Mouse (Mus musculus) limb, embryonic 10.5 days (tissue): ENCODE data around the gene Abl2. TPM values are rescaled to one million over a fixed set of nuclear protein-coding genes. Genes with fewer than 3 reads are reported as not detected.
A peak's percentile ranks its signal among the peaks of the same experiment; 100 is the strongest.
"Not testable (repeated sequence)": the region's sequence is repeated elsewhere in the genome, so short reads cannot be mapped to it uniquely, and the experiment has no call there.

Source experiments
- DNase-seq: peaks from one replicate; pipeline ENCODE4 v3.0.0-alpha.2; 2017; ENCODE audit warnings: low spot score
- H3K27ac ChIP-seq: fragments of 300-500 bp; sonication (generic); 2 replicates; pipeline ENCODE4 v1.5.1; 2016; ENCODE audit warnings: mild to moderate bottlenecking
- H3K27me3 ChIP-seq: fragments of 300-500 bp; sonication (generic); 2 replicates; pipeline ENCODE4 v1.6.1; 2016; ENCODE audit warnings: low read depth, mild to moderate bottlenecking; ENCODE audit not compliant: poor library complexity, severe bottlenecking
- H3K36me3 ChIP-seq: fragments of 300-500 bp; sonication (generic); 2 replicates; pipeline ENCODE4 v1.6.1; 2016; ENCODE audit warnings: mild to moderate bottlenecking, moderate library complexity
- H3K4me1 ChIP-seq: fragments of 300-500 bp; sonication (generic); 2 replicates; pipeline ENCODE4 v1.6.1; 2016
- H3K4me3 ChIP-seq: fragments of 300-500 bp; sonication (generic); 2 replicates; pipeline ENCODE4 v1.5.1; 2016; ENCODE audit warnings: mild to moderate bottlenecking, moderate library complexity
- H3K9me3 ChIP-seq: fragments of 300-500 bp; sonication (generic); replicated peaks from 2 replicates; pipeline ENCODE4 v1.6.1; 2016; ENCODE audit warnings: mild to moderate bottlenecking
- WGBS: fragments of 180-500 bp; shearing (Covaris S2); methylation state at CpG from one replicate; pipeline ENCODE4 v1.1.7; 2016; 5-methylcytosine and 5-hydroxymethylcytosine counted together
- polyA plus RNA-seq: library from polyadenylated mRNA; unstranded; fragments of >200 nt; fragmentation: Nextera tagmentation; extraction: Ambion mirVana; gene quantifications from 2 replicates; pipeline ENCODE4 v1.2.1, GENCODE M21; 2016

Gene Abl2
- polyA plus RNA-seq, 1 experiment from 2014 or later = 5.2 TPM

- DNase-seq = no peak
- Histone ChIP-seq H3K36me3 (peaks cover 13% of the 10 kb centered on the region), H3K27ac (no peak overlapping the region), H3K27me3 (no peaks in the 10 kb centered on the region), H3K9me3 (no peaks in the 10 kb centered on the region), H3K4me3 (no peak overlapping the region), H3K4me1 (peaks cover 22% of the 10 kb centered on the region)
- 49% methylated on average over 2 of the region's 2 CpGs for WGBS
Measured at GRCm38 (mm10) chr1:156648705-156649104, 90.1 kb downstream of the Abl2 start.

- DNase-seq = no peak
- Histone ChIP-seq H3K36me3 (peaks cover 14% of the 10 kb centered on the region), H3K27ac (no peak overlapping the region), H3K27me3 (no peaks in the 10 kb centered on the region), H3K4me3 (no peak overlapping the region), H3K9me3 (no peaks in the 10 kb centered on the region), H3K4me1 (peaks cover 17% of the 10 kb centered on the region)
- 90% methylated on average over 9 of the region's 9 CpGs for WGBS
Measured at GRCm38 (mm10) chr1:156650631-156651030, 92.0 kb downstream of the Abl2 start.

GRCm38 (mm10) chr1:156652189-156652822, 93.7 kb downstream of the Abl2 start:
- 76% methylated on average over 6 of the region's 6 CpGs for WGBS
- H3K9me3 ChIP-seq = no peaks in the 10 kb centered on the region
- no peak overlapping the region for H3K4me3 ChIP-seq
- H3K4me1 ChIP-seq = peaks cover 13% of the 10 kb centered on the region
- H3K27me3 ChIP-seq = no peaks in the 10 kb centered on the region
- H3K27ac ChIP-seq = no peak overlapping the region
- peaks cover 6% of the 10 kb centered on the region for H3K36me3 ChIP-seq
- no peak for DNase-seq

- Histone ChIP-seq H3K36me3 (0 out of 2 replicates have a peak, but pooled peaks cover 2% of the 10 kb centered on the region), H3K27ac (peak overlapping the region; percentile 19; the same call in 1 of the 2 replicates), H3K27me3 (no peaks in the 10 kb centered on the region), H3K4me3 (no peak overlapping the region), H3K4me1 (peaks cover 13% of the 10 kb centered on the region), H3K9me3 (no peaks in the 10 kb centered on the region)
- no peak for DNase-seq
- 80% methylated on average over 13 of the region's 13 CpGs for WGBS
Measured at GRCm38 (mm10) chr1:156654735-156655530, 96.3 kb downstream of the Abl2 start.

GRCm38 (mm10) chr1:156657523-156657922, 98.9 kb downstream of the Abl2 start:
- no peak for DNase-seq
- H3K9me3 ChIP-seq = no peaks in the 10 kb centered on the region
- H3K36me3 ChIP-seq = 0 out of 2 replicates have a peak, but pooled peaks cover 7% of the 10 kb centered on the region
- peaks cover 19% of the 10 kb centered on the region for H3K4me1 ChIP-seq
- H3K4me3 ChIP-seq = no peak overlapping the region
- H3K27ac ChIP-seq = no peak overlapping the region
- no peaks in the 10 kb centered on the region for H3K27me3 ChIP-seq
- WGBS = 91% methylated on average over 4 of the region's 4 CpGs

GRCm38 (mm10) chr1:156658676-156659075, 100.1 kb downstream of the Abl2 start:
- 86% methylated on average over 5 of the region's 5 CpGs for WGBS

GRCm38 (mm10) chr1:156659906-156660659, 101.5 kb downstream of the Abl2 start:
- no peak overlapping the region for H3K27ac ChIP-seq
- peaks cover 9% of the 10 kb centered on the region for H3K4me1 ChIP-seq
- H3K4me3 ChIP-seq = no peak overlapping the region
- DNase-seq = no peak
- WGBS = 84% methylated on average over 13 of the region's 13 CpGs
- H3K27me3 ChIP-seq = no peaks in the 10 kb centered on the region
- 0 out of 2 replicates have a peak, but pooled peaks cover 7% of the 10 kb centered on the region for H3K36me3 ChIP-seq
- H3K9me3 ChIP-seq = no peaks in the 10 kb centered on the region

More at GRCm38 (mm10) chr1:156658676-156659075, 100.1 kb downstream of the Abl2 start:
- no peak for DNase-seq
- no peaks in the 10 kb centered on the region for H3K9me3 ChIP-seq
- H3K36me3 ChIP-seq = 0 out of 2 replicates have a peak, but pooled peaks cover 7% of the 10 kb centered on the region
- H3K27me3 ChIP-seq = no peaks in the 10 kb centered on the region
- no peak overlapping the region for H3K4me3 ChIP-seq
- no peak overlapping the region for H3K27ac ChIP-seq
- peaks cover 19% of the 10 kb centered on the region for H3K4me1 ChIP-seq

GRCm38 (mm10) chr1:156660660-156661236, 102.2 kb downstream of the Abl2 start:
- not testable (repeated sequence) for H3K4me1 ChIP-seq, H3K4me3 ChIP-seq, H3K27me3 ChIP-seq, H3K36me3 ChIP-seq, H3K9me3 ChIP-seq, DNase-seq, H3K27ac ChIP-seq
- 82% methylated on average over 21 of the region's 21 CpGs for WGBS

GRCm38 (mm10) chr1:156665777-156666176, 107.2 kb downstream of the Abl2 start:
- Histone ChIP-seq H3K9me3 (no peaks in the 10 kb centered on the region), H3K4me3 (no peak overlapping the region), H3K27ac (no peak overlapping the region), H3K27me3 (no peaks in the 10 kb centered on the region), H3K36me3 (0 out of 2 replicates have a peak, but pooled peaks cover 4% of the 10 kb centered on the region), H3K4me1 (peaks cover 45% of the 10 kb centered on the region)
- DNase-seq = no peak
- 92% methylated on average over 8 of the region's 8 CpGs for WGBS

- H3K27me3 ChIP-seq = no peaks in the 10 kb centered on the region
- H3K4me3 ChIP-seq = no peak overlapping the region
- H3K27ac ChIP-seq = no peak overlapping the region; the same call in 1 of the 2 replicates
- WGBS = 87% methylated on average over 23 of the region's 23 CpGs
- H3K36me3 ChIP-seq = no peaks in the 10 kb centered on the region
- peaks cover 40% of the 10 kb centered on the region for H3K4me1 ChIP-seq
- H3K9me3 ChIP-seq = no peaks in the 10 kb centered on the region
- DNase-seq = no peak
Measured at GRCm38 (mm10) chr1:156667141-156667926, 108.7 kb downstream of the Abl2 start.

- H3K4me1 ChIP-seq = peaks cover 50% of the 10 kb centered on the region
- no peaks in the 10 kb centered on the region for H3K36me3 ChIP-seq
- H3K4me3 ChIP-seq = no peak overlapping the region
- WGBS = 14% methylated on average over 5 of the region's 5 CpGs
- DNase-seq = no peak
- H3K27ac ChIP-seq = peak overlapping the region; percentile 72
- 0 out of 2 replicates have a peak, but pooled peaks cover 7% of the 10 kb centered on the region for H3K27me3 ChIP-seq
- H3K9me3 ChIP-seq = no peaks in the 10 kb centered on the region
Measured at GRCm38 (mm10) chr1:156668602-156669001, 110.0 kb downstream of the Abl2 start.
